Mouse (Mus musculus): Measurements from ENCODE around the gene Lmln.

DNA sequence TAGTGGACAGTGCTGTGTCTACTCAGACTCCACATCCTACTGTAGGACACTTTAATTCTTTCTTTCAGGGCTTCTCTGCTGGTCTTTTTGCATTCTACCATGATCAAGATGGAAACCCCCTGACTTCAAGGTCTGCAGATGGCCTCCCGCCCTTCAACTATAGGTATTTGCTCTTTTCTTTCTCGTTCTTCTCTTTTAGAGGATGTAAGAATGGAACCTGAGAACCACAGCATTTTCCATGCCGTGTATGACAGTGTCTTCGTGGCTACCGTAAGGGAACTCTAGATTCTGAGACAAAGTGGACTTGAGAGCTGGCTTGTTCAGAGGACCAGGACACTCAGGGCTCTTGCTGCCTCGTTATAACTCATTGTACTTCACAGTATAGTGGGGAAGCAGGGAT, 20.6 kb downstream of the Lmln start:
- no peak for TF ChIP-seq CTCF (IDR thresholded peaks at IDR 0.05; ENCODE audit: borderline replicate concordance, insufficient read depth, low read depth, low read length)
- no peak for TF ChIP-seq POLR2A (IDR thresholded peaks at IDR 0.05; ENCODE audit: borderline replicate concordance, insufficient read depth, low read length)

Measured in cerebellum, adult 2 months (tissue).